Mouse (Mus musculus): ENCODE results near the gene Baz1b.
"Not testable (repeated sequence)": the region's sequence is repeated elsewhere in the genome, so short reads cannot be mapped to it uniquely, and the experiment has no call there.

Baz1b gene

DNA sequence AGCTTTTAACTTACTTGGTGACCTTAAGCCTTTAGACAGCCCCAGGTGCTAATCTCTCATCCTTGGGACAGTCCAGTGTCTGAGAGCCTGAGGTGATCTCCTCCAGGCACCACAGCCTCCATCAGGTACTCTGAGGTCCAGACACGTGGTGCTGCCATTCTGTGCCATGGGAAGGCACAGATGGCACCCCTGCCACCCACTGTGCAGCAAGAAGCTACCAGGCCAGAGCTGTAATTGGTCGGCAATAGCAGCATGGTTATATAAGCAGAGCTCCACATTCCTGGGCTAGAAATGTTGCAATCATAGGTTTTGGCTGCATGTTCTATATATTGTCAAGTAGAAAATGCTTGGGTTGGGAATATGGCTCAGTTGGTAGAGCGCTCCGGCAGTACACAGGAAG lies 8.1 kb upstream of the Baz1b start:
- no peak for DNase-seq (ENCODE audit: low read depth, low spot score)

DNA sequence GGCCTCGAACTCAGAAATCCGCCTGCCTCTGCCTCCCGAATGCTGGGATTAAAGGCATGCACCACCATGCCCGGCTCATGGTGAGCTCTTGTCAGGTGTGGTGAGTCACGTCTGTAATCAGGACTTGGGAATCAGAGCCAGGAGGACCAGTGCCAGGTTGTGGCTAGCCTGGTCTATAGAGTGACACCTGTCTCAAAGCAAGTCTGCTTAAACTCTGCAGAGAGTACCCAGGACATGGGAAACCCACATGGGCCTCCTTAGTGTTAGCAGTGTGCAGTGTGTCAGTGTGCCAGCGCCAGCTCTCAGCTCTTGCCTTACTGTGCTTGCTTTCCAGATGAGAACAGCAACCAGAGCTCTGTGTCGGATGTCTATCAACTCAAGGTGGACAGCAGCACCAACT lies 7.4 kb upstream of the Baz1b start:
- DNase-seq (ENCODE audit: low read depth, low spot score): no peak

DNA sequence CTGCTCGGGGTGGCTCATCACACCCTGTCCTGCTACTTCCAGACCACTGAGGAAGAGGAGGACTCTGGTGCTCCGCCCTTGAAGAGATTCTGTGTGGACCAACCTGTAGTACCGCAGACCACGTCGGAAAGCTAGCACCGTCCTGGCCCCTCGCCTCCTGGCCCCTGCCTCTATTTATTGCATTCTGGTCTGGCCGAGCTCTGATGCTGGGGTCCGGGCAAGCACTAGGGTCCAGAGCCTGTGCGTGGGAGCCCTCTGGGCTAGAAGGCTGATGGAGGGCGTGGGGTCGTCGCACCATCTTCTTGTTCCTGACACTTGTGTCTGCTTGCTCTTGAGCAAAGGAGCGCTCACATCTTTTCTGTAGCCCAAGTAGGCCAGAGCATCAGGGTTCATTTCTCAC lies 6.3 kb upstream of the Baz1b start:
- no peak for DNase-seq (ENCODE audit: low read depth, low spot score)

DNA sequence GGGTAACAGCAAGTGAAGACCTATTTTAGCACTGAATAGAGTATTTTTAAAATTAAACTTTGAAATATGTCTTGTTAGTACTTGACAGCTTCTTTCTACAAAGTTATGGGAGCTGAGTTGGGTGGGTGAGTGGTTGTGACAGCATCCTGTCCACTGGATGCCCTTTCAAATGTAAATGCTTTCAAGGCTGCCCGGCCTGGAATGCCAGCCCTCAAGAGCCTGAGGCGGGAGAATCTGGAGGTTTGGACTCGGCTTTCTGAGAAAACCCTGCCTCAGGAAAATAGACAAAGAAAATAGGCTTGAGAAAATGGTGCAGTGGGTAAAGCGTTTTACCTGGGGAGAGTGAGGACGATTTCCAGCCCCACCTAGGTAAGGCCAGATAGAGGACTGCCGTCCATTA lies 5.3 kb upstream of the Baz1b start:
- no peak for DNase-seq (ENCODE audit: low read depth, low spot score)

DNA sequence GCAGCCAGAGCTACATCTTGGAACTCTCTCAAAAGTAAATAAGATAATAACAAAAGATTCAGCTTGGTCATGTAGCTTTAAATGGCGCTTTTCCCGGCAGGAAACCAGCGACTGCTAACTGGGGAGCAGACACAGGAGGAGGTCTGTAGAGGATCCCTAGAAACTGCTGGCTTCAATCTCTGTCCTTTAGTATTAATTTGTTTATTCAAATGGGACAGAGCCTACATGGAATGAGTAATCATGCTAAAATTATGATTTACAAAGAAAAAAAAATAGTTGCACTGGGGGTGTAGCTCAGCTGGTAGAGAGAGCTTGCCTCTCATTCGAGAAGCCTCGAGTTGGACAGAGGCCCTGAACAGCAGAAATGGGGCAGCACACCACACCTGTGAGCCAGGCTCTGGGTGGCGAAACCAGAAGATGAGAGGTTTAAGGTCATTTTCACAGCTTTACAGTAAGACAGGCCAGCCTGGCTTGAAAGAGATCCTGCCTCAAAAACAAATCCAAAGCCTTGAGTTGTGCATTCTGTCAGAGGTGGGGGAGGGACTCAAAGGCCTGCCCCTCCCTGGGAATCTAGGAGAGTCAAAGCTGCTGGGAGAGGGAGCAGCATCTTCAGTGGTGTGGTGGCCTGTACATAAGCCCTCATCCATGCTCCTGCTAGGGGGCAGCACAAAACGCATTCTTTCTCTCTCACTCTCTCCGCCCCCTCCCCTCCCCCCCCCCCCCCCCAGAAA lies 3.8 kb upstream of the Baz1b start:
- no peak for DNase-seq (ENCODE audit: low read depth, low spot score)

DNA sequence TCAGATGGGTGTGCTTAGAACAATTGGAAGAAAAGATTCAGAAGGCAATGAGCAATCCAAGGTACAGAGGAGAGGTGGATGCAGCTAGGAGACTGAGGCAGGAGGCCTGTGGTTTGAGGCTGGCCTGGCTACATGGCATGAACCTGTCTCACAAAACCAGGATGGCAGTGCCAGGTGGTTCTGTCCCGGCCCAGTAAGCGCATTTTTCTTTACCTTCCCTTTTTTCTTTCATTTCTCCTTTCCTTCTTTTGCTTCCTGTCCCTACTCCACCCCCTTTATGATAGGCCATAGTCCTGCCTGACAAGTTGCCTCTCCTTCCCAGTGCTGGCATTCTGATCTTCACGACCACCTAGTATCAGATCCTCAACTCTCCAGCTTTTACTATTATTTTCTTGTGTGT lies 2.0 kb upstream of the Baz1b start:
- no peak for DNase-seq (ENCODE audit: low read depth, low spot score)

DNA sequence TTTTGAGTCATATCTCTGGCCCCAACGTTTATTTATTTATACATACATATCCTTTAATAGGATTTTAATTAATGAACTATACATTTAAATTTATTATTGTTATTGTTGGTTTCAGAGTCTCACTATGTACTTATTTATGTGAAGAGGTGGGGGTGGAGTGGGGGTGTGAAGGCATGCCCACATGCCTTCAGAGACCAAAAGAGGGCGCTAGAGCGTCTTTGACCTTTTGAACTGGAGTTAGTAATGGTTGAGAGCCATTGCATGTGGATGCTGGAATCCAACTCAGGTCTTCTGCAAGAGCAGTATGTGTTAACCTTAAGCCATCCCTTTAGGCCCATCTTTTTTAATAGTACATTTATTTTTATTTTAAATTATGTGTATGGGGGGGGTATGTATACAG lies 1.5 kb upstream of the Baz1b start:
- DNase-seq (ENCODE audit: low read depth, low spot score): no peak

DNA sequence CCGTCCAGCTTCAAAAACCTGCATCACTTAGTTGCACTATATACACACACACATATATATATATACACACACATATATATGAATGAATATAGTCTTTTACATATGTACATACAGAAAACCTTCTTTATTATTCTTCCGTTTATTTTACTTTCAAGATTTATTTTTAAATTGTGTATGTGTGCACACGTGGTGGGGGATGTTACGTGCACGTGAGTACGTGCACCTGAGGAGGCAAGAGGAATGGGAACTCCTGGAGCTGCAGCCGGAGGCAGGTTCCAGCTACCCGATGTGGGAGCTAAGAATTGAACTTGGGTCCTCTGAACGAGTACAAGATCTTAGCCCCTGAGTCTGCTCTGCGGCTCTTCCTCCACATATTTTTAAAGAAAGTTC lies 838 bp upstream of the Baz1b start:
- DNase-seq (ENCODE audit: low read depth, low spot score): no peak

DNA sequence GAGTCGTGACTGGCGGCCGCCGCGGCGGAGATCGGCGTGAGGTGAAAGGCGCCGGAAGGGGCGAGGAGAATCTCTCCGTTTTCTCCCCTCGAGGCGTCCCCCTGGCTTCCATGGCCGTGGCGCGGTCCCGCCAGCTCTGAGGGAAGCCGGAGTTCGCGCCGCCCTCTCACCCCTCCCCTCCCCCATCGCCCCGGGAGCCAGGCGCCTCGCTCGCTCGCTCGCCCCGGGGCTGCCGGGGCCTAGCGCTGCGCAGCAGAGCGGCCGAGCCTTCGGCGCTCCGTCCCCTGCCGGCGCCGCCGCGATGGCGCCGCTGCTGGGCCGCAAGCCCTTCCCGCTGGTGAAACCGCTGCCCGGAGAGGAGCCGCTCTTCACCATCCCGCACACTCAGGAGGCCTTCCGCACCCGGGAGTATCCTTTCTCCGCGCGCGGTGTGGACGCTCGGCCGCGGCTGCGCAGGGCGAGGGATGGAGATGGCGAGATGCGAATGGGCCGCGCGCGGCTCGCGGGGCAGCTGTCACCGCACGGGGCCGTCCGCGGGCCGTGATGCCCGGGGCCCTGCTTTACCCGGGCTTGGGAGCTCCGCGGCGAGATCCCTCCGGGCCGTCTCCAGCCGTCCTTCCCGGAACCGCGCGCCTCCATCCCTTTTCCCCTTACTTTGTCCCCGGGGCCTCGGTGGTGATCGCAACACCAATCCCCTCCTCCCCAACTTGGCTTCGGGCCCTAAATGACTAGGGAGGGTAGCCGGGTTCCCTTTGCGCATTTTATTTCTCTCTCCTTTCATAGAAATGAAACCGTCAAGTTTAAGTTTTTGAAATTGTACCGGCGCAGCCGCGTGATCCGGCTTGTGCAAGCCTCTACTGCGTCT lies 517 bp downstream of the Baz1b start:
- no peak for DNase-seq (ENCODE audit: low read depth, low spot score)

DNA sequence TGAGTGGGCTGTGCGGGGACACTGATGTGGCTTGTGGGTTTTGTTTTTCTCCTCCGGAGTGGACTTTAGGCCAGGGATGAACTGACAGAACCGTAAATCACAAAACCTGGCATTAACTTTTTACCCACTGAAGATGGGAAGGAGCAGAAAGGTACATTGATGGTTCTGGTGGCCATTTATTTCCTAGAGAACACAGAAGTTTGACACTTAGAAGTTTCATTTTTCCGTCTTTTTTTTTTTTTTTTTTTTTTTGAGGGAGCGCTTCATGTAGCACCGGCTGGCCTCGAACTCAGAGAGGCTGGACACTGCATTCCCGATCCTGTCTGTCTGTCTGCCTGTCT lies 1.1 kb downstream of the Baz1b start:
- no peak for DNase-seq (ENCODE audit: low read depth, low spot score)

DNA sequence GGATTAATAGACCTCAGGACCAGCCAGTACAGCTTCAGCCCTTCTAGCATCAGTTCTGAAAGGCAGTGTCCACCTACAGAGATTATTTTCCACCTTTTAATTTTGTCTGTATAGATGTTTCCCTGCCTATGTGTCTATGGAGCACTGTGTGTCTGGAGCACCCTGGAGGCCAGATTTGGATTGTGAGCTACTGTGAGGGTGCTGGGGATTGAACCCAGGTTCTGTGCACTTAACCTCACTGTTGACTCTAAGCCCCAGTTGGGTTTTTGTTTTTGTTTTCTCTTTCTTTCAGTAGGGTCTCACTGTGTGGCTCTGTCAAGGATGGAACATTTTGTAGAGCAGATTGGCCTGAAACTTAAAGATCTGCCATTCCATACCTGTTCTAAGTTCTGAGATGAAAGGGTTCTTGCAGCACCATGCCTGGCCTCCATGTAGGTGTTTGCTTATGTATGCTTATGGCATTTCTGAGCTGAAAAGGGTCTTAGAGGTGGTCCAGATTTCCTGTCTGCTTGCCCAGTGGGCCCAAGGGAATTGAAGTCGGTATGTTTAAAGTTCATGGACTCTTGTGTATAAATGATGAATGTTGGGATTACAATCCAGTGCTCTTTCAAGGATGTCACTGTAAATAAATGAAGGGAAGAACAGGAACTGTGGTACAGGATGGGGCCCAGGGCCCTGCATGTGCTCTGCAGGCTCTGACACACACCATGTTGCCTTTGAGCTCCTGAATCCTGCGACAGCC lies 2.4 kb downstream of the Baz1b start:
- DNase-seq (ENCODE audit: low read depth, low spot score): no peak

DNA sequence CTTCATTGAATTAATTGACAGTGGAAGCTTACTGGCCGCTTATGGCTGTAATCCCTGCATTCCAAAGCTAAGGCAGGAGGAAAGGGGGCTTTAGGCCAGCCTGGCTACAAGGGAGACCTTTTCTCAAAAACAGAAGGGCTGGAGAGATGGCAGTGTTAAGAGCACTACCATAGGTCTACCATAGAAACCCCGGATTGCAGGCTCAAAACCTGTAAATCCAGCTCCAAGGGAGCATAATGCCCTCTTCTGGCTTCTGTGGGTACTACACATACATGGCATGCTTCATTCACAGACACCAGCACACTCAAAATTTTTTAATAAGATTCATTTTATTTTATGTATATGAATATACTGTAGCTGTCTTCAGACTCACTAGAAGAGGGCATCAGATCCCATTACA lies 4.6 kb downstream of the Baz1b start:
- no peak for DNase-seq (ENCODE audit: low read depth, low spot score)

DNA sequence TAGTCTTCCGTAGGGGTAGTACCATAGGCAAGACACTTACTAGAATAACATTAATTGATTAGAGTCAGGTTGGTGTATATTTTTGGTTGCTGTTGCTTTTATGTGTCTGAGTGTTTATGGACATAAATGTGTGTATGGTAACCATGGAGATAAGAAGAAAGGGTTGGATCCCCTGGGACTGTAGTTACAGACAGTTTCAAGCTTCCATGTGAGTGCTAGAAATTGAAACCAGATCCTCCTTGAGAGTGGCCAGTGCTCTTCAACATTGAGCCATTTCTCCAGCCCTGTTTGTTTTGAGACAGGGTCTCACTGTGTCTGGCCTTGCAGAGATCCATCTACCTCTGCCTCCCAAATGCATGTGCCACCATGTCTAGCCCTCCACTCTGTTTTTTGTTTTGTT lies 5.4 kb downstream of the Baz1b start:
- DNase-seq (ENCODE audit: low read depth, low spot score): no peak

DNA sequence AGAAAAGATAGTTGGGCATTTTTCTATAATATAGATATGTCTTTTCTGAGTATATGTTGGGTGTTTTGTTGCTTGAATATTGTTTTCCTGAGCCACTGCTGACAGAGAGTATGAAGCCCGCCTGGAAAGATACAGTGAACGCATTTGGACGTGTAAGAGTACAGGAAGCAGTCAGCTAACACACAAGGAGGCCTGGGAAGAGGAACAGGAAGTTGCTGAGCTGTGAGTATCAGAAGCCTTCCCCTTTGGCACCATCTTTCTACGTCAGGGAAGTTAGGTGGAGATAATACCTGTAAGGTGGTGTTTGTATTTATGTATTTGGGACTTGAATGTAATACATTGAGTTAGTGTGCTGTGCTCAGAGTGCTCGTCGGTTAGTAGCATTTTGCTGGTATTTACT lies 9.3 kb downstream of the Baz1b start:
- no peak for DNase-seq (ENCODE audit: low read depth, low spot score)

DNA sequence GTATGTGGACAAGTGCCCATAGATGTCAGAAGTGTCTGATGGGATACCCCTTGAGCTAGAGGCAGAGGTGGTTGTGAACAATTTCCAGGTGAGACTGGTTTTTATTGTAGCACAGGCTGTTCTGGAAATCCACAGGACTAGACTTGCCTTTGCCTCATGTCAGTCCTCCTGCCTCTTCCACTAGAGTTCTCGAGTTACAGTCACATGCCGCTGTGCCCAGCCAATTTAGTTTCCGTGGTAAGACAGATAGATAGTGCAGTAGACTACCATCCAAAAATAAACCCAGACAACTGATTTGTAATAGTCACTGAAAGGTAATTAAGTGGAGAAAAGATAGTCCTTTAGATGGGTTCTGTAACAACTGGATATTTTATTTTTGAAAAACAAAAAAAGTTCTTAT lies 15.7 kb downstream of the Baz1b start:
- DNase-seq (ENCODE audit: low read depth, low spot score): no peak

DNA sequence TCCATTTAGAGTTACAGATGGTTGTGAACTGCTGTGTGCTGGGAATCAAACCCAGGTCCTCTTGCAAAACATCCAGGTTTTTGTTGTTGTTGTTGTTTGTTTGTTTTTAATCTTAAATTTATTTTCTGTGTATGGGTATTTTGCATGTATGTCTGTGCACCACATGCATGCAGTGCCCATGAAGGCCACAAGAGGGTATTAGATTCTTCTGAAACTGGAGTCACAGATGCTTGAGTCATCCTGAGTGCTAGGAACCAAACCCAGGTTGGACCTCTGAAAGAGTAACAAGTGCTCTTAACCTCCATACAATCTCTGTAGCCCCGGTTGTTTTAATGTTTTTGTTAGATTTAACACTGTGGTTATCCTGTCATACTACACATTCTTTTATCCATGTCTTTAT lies 21.1 kb downstream of the Baz1b start:
- DNase-seq (ENCODE audit: low read depth, low spot score): no peak

DNA sequence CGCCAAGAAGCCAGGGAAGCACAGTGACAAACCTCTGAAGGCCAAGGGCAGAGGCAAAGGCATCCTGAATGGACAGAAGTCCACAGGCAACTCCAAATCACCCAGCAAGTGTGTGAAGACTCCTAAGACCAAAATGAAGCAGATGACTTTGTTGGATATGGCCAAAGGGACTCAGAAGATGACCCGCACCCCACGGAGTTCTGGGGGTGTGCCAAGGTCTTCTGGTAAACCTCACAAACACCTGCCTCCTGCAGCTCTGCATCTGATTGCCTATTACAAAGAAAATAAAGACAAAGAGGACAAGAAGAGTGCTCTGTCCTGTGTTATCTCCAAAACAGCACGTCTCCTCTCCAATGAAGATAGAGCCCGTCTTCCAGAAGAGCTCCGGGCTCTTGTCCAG lies 29.8 kb downstream of the Baz1b start:
- DNase-seq (ENCODE audit: low read depth, low spot score): no peak

DNA sequence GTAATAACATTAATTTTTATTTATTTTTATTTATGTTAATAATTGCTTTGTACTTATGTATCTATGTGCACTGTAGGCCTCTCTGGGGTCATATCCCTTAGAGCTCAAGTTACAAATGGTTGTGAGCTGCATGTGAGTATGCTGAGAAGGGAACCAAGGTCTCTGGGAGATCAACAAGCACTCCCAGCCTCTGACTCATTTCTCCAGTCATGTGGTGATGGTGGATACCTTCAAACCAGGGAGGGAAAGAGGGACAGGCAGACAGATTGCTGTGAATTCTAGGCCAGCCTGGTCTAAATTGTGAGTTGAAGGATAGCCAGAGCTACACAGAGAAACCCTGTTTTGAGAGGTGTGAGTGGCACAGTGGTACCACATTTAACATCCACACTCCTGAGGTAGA lies 33.9 kb downstream of the Baz1b start:
- no peak for DNase-seq (ENCODE audit: low read depth, low spot score)

DNA sequence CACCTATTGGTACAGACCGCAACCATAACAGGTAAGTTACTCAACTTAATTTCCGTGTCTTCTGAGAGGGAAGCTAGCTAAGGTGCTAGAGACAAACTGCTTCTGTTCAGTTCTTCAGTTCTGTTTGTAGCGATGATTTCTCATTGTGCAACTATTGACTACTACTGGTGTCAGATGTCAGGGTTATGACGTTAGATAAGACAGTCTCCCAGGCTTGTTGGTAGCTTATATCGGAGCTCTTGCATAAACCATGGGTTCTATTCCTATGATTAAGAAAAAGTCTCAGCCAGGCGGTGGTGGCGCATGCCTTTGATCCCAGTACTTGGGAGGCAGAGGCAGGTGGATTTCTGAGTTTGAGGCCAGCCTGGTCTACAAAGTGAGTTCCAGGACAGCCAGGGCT lies 35.0 kb downstream of the Baz1b start:
- DNase-seq (ENCODE audit: low read depth, low spot score): no peak

DNA sequence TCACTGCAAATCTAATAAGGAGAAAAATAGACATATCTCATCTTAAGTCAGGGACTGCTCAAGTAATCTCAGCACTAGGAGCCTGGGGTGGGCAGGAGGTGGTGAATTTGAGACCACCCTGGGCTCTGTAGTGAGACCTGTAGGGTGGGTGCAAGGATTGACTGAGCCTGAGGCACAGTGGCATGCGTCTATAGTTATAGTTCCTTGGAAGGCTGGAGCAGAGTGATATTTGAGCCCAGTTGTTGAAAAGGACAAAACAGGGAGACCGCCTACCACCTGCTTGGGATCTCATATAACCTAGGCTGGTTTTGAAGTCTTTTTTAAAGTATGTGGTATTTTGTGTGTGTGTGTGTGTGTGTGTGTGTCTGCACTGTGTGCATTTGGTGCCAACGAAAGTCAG lies 37.1 kb downstream of the Baz1b start:
- DNase-seq (ENCODE audit: low read depth, low spot score): no peak

DNA sequence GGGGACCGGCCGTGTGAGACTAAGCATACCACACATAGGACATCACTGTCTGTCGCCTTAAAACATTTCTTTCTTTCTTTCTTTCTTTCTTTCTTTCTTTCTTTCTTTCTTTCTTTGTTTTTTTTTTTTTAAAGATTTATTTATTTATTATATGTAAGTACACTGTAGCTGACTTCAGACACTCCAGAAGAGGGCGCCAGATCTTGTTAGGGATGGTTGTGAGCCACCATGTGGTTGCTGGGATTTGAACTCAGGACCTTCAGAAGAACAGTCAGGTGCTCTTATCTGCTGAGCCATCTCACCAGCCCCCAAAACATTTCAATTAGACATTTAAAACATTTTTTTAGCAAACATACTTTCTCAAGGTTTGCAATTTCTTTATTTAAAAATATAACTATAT lies 38.8 kb downstream of the Baz1b start:
- not testable (repeated sequence) for DNase-seq (ENCODE audit: low read depth, low spot score)

DNA sequence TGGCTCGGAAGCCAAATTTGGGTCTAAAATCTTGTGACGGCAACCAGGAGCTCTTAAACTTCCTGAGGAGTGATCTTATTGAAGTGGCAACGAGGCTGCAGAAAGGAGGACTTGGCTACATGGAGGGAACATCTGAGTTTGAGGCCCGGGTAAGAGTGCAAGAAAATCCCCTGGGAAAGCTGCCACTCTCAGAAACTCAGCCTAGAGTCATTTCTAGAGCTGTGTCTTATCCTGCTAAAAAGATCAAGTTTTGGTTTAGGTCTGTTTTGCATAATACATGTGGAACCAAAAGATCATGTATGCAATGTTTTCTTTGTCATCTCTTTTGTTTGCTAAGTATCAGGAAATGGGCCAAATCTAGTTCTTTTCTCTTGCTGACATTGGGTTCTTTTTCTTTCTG lies 43.1 kb downstream of the Baz1b start:
- no peak for DNase-seq (ENCODE audit: low read depth, low spot score)

Data from brain, embryonic 18.5 days (tissue).